Mouse (Mus musculus) MEL-GATA-1-ER (cell line): ENCODE data around the gene Cbr4.

Source experiments
- DNase-seq: peaks from one replicate; pipeline ENCODE4 v3.0.0-alpha.2; 2012; ENCODE audit warnings: low read depth; ENCODE audit errors: extremely low read depth

Cbr4 gene

GRCm38 (mm10) chr8:61550006-61550748, 62.6 kb downstream of the Cbr4 start:
- no peak for DNase-seq

- DNase-seq, result no peak
These were observed 64.7 kb downstream of the Cbr4 start for GRCm38 (mm10) chr8:61552221-61552620.

- DNase-seq, result no peak
These were observed 65.3 kb downstream of the Cbr4 start for GRCm38 (mm10) chr8:61552755-61553402.

GRCm38 (mm10) chr8:61555343-61555742, 67.8 kb downstream of the Cbr4 start:
- no peak for DNase-seq

DNA sequence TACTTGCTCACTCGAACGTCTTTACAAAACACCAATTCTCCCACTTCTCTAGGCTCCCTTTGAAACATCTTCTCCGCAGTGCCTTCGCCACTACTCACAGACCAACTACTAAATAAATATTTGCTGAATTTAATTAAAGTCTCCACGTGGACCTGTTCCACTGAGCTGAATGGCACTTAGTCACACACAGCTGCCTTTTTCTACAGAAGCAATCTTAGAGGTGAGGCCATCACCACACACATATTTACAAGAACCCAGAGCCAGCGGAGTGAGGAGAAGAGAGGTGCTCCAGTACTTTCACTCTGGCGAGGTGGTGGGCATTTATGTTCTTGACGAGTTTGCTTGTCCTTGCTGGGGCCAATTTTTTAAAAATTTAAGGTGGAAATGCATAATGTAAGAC, 68.7 kb downstream of the Cbr4 start:
- no peak for DNase-seq
